Mouse (Mus musculus): ENCODE measurements around the gene Psma6. TPM values are rescaled to one million over a fixed set of nuclear protein-coding genes. Genes with fewer than 3 reads are reported as not detected.
"Not testable (repeated sequence)": the region's sequence is repeated elsewhere in the genome, so short reads cannot be mapped to it uniquely, and the experiment has no call there.

The Psma6 gene
- total RNA-seq (2021), result 100 to 1,000 TPM; 147 to 163 TPM
- long read RNA-seq, experiment 1, transcript Psma6-201 (7 exons, 1,042 nt), result major isoform, 175 of 192 reads
- long read RNA-seq, experiment 1, partial matches to known transcripts, result 13 of 192 reads
- long read RNA-seq, experiment 1, other reads (novel, unspliced or antisense), result 4 of 192 reads
- long read RNA-seq, experiment 2, transcript Psma6-201 (7 exons, 1,042 nt), result major isoform, 207 of 233 reads
- long read RNA-seq, experiment 2, partial matches to known transcripts, result 16 of 233 reads
- long read RNA-seq, experiment 2, other reads (novel, unspliced or antisense), result 10 of 233 reads

- intact Hi-C loops (cut with DNase I), result no loop called here
- no peak for DNase-seq
Measured at GRCm38 (mm10) chr12:55384023-55384749, at the start of gene Psma6. Gene Psma6 (plus strand): TSS chr12:55384222.

- intact Hi-C loops (cut with DNase I); DNase-seq: not testable (repeated sequence)
Measured at GRCm38 (mm10) chr12:55338490-55338889, 45.5 kb upstream of the Psma6 start.

GRCm38 (mm10) chr12:55343045-55343444 is 41.0 kb upstream of the Psma6 start:
- DNase-seq, result not testable (repeated sequence)

GRCm38 (mm10) chr12:55343998-55344397 is 40.0 kb upstream of the Psma6 start:
- intact Hi-C loops (cut with DNase I), result no loop called here
- no peak for DNase-seq

More at GRCm38 (mm10) chr12:55343045-55343444, 41.0 kb upstream of the Psma6 start:
- intact Hi-C loops (cut with DNase I), result not testable (repeated sequence)

- peak; percentile 12 to 29 for DNase-seq
- intact Hi-C loops (cut with DNase I), result no loop called here
Measured at GRCm38 (mm10) chr12:55344583-55344982, 39.4 kb upstream of the Psma6 start.

GRCm38 (mm10) chr12:55353423-55353822 is 30.6 kb upstream of the Psma6 start:
- no peak for DNase-seq
- intact Hi-C loops (cut with DNase I), result no loop called here

GRCm38 (mm10) chr12:55354904-55355303 is 29.1 kb upstream of the Psma6 start:
- DNase-seq, result peak in 1 of 2 experiments; percentile 12

GRCm38 (mm10) chr12:55357303-55357702 is 26.7 kb upstream of the Psma6 start:
- no peak for DNase-seq
- intact Hi-C loops (cut with DNase I), result loop anchor here (5.0 kb wide), 1 partner anchor 35 kb away; no protein-coding TSS in a partner anchor

More at GRCm38 (mm10) chr12:55354904-55355303, 29.1 kb upstream of the Psma6 start:
- intact Hi-C loops (cut with DNase I), result loop anchor here (2.0 to 5.0 kb wide), 3 partner anchors 37 to 144 kb away; no protein-coding TSS in a partner anchor

GRCm38 (mm10) chr12:55360929-55361328 is 23.1 kb upstream of the Psma6 start:
- intact Hi-C loops (cut with DNase I), result no loop called here
- no peak for DNase-seq

GRCm38 (mm10) chr12:55365083-55365482 is 18.9 kb upstream of the Psma6 start:
- no peak for DNase-seq
- intact Hi-C loops (cut with DNase I), result no loop called here

GRCm38 (mm10) chr12:55372424-55373055 is 11.5 kb upstream of the Psma6 start:
- intact Hi-C loops (cut with DNase I), result loop anchor here (5.0 kb wide), 1 partner anchor 125 kb away; no protein-coding TSS in a partner anchor
- no peak for DNase-seq

GRCm38 (mm10) chr12:55376956-55377609 is 6.9 kb upstream of the Psma6 start:
- intact Hi-C loops (cut with DNase I), result no loop called here
- DNase-seq, result no peak

GRCm38 (mm10) chr12:55377610-55377980 is 6.4 kb upstream of the Psma6 start:
- intact Hi-C loops (cut with DNase I), result no loop called here
- DNase-seq, result no peak

GRCm38 (mm10) chr12:55384826-55385225 is 804 bp downstream of the Psma6 start:
- intact Hi-C loops (cut with DNase I), result loop anchor here (5.0 kb wide), 1 partner anchor 112 kb away; no protein-coding TSS in a partner anchor

GRCm38 (mm10) chr12:55385931-55386330 is 1.9 kb downstream of the Psma6 start:
- intact Hi-C loops (cut with DNase I), result loop anchor here (5.0 kb wide), 1 partner anchor 111 kb away; no protein-coding TSS in a partner anchor
- peak in 1 of 2 experiments; percentile 28 for DNase-seq

More at GRCm38 (mm10) chr12:55384826-55385225, 804 bp downstream of the Psma6 start:
- DNase-seq, result no peak

GRCm38 (mm10) chr12:55386456-55386855 is 2.4 kb downstream of the Psma6 start:
- no peak for DNase-seq
- intact Hi-C loops (cut with DNase I), result loop anchor here (5.0 kb wide), 1 partner anchor 111 kb away; no protein-coding TSS in a partner anchor

- DNase-seq, result no peak
- intact Hi-C loops (cut with DNase I), result loop anchor here (5.0 kb wide), 1 partner anchor 110 kb away; no protein-coding TSS in a partner anchor
Measured at GRCm38 (mm10) chr12:55387083-55387787, 3.2 kb downstream of the Psma6 start.

GRCm38 (mm10) chr12:55387788-55388465 is 3.9 kb downstream of the Psma6 start:
- DNase-seq, result no peak
- intact Hi-C loops (cut with DNase I), result loop anchor here (5.0 kb wide), 1 partner anchor 109 kb away; no protein-coding TSS in a partner anchor

GRCm38 (mm10) chr12:55388478-55388877 is 4.5 kb downstream of the Psma6 start:
- no peak for DNase-seq
- intact Hi-C loops (cut with DNase I), result loop anchor here (5.0 kb wide), 1 partner anchor 109 kb away; no protein-coding TSS in a partner anchor

Measured in gastrocnemius, postnatal 36 days (tissue).